Comparison of ENCODE assay signal across 8 mouse cellular contexts in genomic region chr14:47472743-47473546, GRCm38 (mm10). TPM values are rescaled to one million over a fixed set of nuclear protein-coding genes. Genes with fewer than 3 reads are reported as not detected.
DNase-seq lines count a peak whose midpoint lies in the region; ATAC-seq and TF ChIP-seq lines count a peak whose summit lies in the region.

No protein-coding gene starts in this region.

- TF ChIP-seq CTCF in E14TG2a.4 (conservative IDR thresholded peaks at IDR 0.05; ENCODE audit: low read length), result no peak
- TF ChIP-seq CTCF in bone marrow macrophage, adult 2 months (IDR thresholded peaks at IDR 0.05; ENCODE audit: low read depth, low read length), result no peak

- peaks cover 29% of the 10 kb centered on the region for H3K4me1 ChIP-seq in E14TG2a.4 (replicated peaks; ENCODE audit: low read depth, low read length)
- H3K4me1 ChIP-seq in bone marrow macrophage, adult 2 months (ENCODE audit: control insufficient read depth, insufficient read depth, low read length), result peaks cover 15% of the 10 kb centered on the region
- H3K4me1 ChIP-seq in embryonic facial prominence, embryonic 15.5 days, result peaks cover 15% of the 10 kb centered on the region
- H3K4me1 ChIP-seq in heart, embryonic 12.5 days (replicated peaks), result peaks cover 18% of the 10 kb centered on the region
- peaks cover 15% of the 10 kb centered on the region for H3K4me1 ChIP-seq in neural tube, embryonic 15.5 days

- H3K27ac ChIP-seq in bone marrow macrophage, adult 2 months (ENCODE audit: insufficient read depth, low read depth, low read length), result peak overlapping the region; percentile 63
- peak overlapping the region; percentile 82 for H3K27ac ChIP-seq in embryonic facial prominence, embryonic 15.5 days (replicated peaks)
- peak overlapping the region; percentile 86 for H3K27ac ChIP-seq in heart, embryonic 12.5 days (ENCODE audit: poor library complexity, severe bottlenecking)
- peak overlapping the region; percentile 91 for H3K27ac ChIP-seq in neural tube, embryonic 15.5 days (replicated peaks)

- DNase-seq in kidney, postnatal 10 days, result peak; percentile 74
- peak; percentile 59 to 63 for DNase-seq in lung, adult 18-20 months
- peak; percentile 79 for DNase-seq in testis, postnatal 14 days (ENCODE audit: low spot score)

- peak overlapping the region; percentile 88 for H3K9ac ChIP-seq in embryonic facial prominence, embryonic 15.5 days
- H3K9ac ChIP-seq in heart, embryonic 12.5 days, result peak overlapping the region; percentile 93
- H3K9ac ChIP-seq in neural tube, embryonic 15.5 days (replicated peaks), result peak overlapping the region; percentile 95

- H3K36me3 ChIP-seq in E14TG2a.4 (ENCODE audit: insufficient read depth, low read length), result peaks cover 13% of the 10 kb centered on the region; the same call in 1 of the 2 replicates
- no peaks in the 10 kb centered on the region for H3K36me3 ChIP-seq in embryonic facial prominence, embryonic 15.5 days
- no peaks in the 10 kb centered on the region for H3K36me3 ChIP-seq in heart, embryonic 12.5 days
- no peaks in the 10 kb centered on the region for H3K36me3 ChIP-seq in neural tube, embryonic 15.5 days

- ATAC-seq in embryonic facial prominence, embryonic 15.5 days (ENCODE audit: insufficient number of reproducible peaks, low FRiP score, low TSS enrichment, low read depth), result peak; percentile 70
- peak; percentile 86 for ATAC-seq in heart, embryonic 12.5 days (ENCODE audit: insufficient number of reproducible peaks, low FRiP score)
- peak; percentile 84 for ATAC-seq in neural tube, embryonic 15.5 days (ENCODE audit: low FRiP score)

- no peaks in the 10 kb centered on the region for H3K9me3 ChIP-seq in E14TG2a.4 (ENCODE audit: low read length)
- no peaks in the 10 kb centered on the region for H3K9me3 ChIP-seq in embryonic facial prominence, embryonic 15.5 days (replicated peaks)
- no peaks in the 10 kb centered on the region for H3K9me3 ChIP-seq in heart, embryonic 12.5 days (replicated peaks)
- H3K9me3 ChIP-seq in neural tube, embryonic 15.5 days (replicated peaks), result no peaks in the 10 kb centered on the region

- H3K4me2 ChIP-seq in embryonic facial prominence, embryonic 15.5 days (replicated peaks), result peak overlapping the region; percentile 62
- H3K4me2 ChIP-seq in heart, embryonic 12.5 days, result peak overlapping the region; percentile 65
- peak overlapping the region; percentile 59 for H3K4me2 ChIP-seq in neural tube, embryonic 15.5 days

- H3K27me3 ChIP-seq in E14TG2a.4 (ENCODE audit: insufficient read depth, low read length), result no peaks in the 10 kb centered on the region
- H3K27me3 ChIP-seq in embryonic facial prominence, embryonic 15.5 days, result no peaks in the 10 kb centered on the region
- H3K27me3 ChIP-seq in heart, embryonic 12.5 days (replicated peaks), result no peaks in the 10 kb centered on the region
- H3K27me3 ChIP-seq in neural tube, embryonic 15.5 days (replicated peaks), result no peaks in the 10 kb centered on the region

- WGBS in embryonic facial prominence, embryonic 15.5 days, result 2% methylated on average over 61 of the region's 69 CpGs
- under 1% methylated on average over 67 of the region's 69 CpGs for WGBS in heart, embryonic 12.5 days
- WGBS in neural tube, embryonic 15.5 days, result 1% methylated on average over 59 of the region's 69 CpGs

- TF ChIP-seq POLR2A in bone marrow macrophage, adult 2 months (IDR thresholded peaks at IDR 0.05; ENCODE audit: borderline replicate concordance, low read depth, low read length), result no peak

- peak overlapping the region; percentile 90 for H3K4me3 ChIP-seq in E14TG2a.4 (replicated peaks; ENCODE audit: low read length)
- peak overlapping the region; percentile 79 for H3K4me3 ChIP-seq in bone marrow macrophage, adult 2 months (ENCODE audit: insufficient read depth, low read length)
- H3K4me3 ChIP-seq in embryonic facial prominence, embryonic 15.5 days (replicated peaks), result peak overlapping the region; percentile 99
- H3K4me3 ChIP-seq in heart, embryonic 12.5 days, result peak overlapping the region; percentile 78
- H3K4me3 ChIP-seq in neural tube, embryonic 15.5 days (replicated peaks), result peak overlapping the region; percentile 98

RNA-seq across cellular contexts. Expression of gene Fbxo34, which starts 22.7 kb away (rescaled TPM):
- polyA plus RNA-seq in bone marrow macrophage, adult 2 months (2012; ENCODE audit: insufficient read depth, insufficient read length, missing spikeins), result 15.3 and 17.6 TPM in 2 replicates
- 23.0 and 26.3 TPM in 2 replicates for polyA plus RNA-seq in embryonic facial prominence, embryonic 15.5 days (2015; fragmentation: Nextera tagmentation; extraction: Ambion mirVana)
- polyA plus RNA-seq in heart, embryonic 12.5 days (2016; fragmentation: Nextera tagmentation; extraction: Ambion mirVana), result 24.0 and 24.8 TPM in 2 replicates
- 30.9 and 32.3 TPM in 2 replicates for polyA plus RNA-seq in neural tube, embryonic 15.5 days (2015; fragmentation: Nextera tagmentation; extraction: Ambion mirVana)

RNA-seq across cellular contexts. Expression of gene Dlgap5, which starts 54.7 kb away (rescaled TPM):
- 17.0 and 22.7 TPM in 2 replicates for polyA plus RNA-seq in bone marrow macrophage, adult 2 months (2012; ENCODE audit: insufficient read depth, insufficient read length, missing spikeins)
- polyA plus RNA-seq in embryonic facial prominence, embryonic 15.5 days (2015; fragmentation: Nextera tagmentation; extraction: Ambion mirVana), result 37.5 and 38.4 TPM in 2 replicates
- 45.7 and 51.8 TPM in 2 replicates for polyA plus RNA-seq in heart, embryonic 12.5 days (2016; fragmentation: Nextera tagmentation; extraction: Ambion mirVana)
- polyA plus RNA-seq in neural tube, embryonic 15.5 days (2015; fragmentation: Nextera tagmentation; extraction: Ambion mirVana), result 4.4 and 15.3 TPM in 2 replicates

Comparison
In these comparisons a context has a peak if more than half of its experiments do, and no peak if none do; other contexts are left out.
1. Peak in every context shown above with its lines: DNase-seq, ATAC-seq, H3K4me3 ChIP-seq and H3K27ac ChIP-seq.